Mouse (Mus musculus) small intestine, adult 2 months (tissue): ENCODE data around the gene Sema5b.

Source experiments
- CTCF ChIP-seq: fragments of 200-500 bp; IDR thresholded peaks from 2 replicates; pipeline ENCODE4 v1.5.1; 2012; ENCODE audit warnings: low read depth, mild to moderate bottlenecking, control low read depth, inconsistent platforms, low read length, moderate library complexity, mixed read lengths; ENCODE audit not compliant: insufficient replicate concordance, insufficient read length; ENCODE audit errors: extremely low read depth
- POLR2A ChIP-seq: fragments of 200-500 bp; IDR thresholded peaks from 2 replicates; pipeline ENCODE4 v1.6.1; 2012; ENCODE audit warnings: low read depth, mild to moderate bottlenecking, control low read depth, inconsistent platforms, low read length, moderate library complexity

GRCm38 (mm10) chr16:35569347-35569746, 28.4 kb downstream of the Sema5b start:
- TF ChIP-seq CTCF (no peak), POLR2A (no peak)
